In the genomic region with DNA sequence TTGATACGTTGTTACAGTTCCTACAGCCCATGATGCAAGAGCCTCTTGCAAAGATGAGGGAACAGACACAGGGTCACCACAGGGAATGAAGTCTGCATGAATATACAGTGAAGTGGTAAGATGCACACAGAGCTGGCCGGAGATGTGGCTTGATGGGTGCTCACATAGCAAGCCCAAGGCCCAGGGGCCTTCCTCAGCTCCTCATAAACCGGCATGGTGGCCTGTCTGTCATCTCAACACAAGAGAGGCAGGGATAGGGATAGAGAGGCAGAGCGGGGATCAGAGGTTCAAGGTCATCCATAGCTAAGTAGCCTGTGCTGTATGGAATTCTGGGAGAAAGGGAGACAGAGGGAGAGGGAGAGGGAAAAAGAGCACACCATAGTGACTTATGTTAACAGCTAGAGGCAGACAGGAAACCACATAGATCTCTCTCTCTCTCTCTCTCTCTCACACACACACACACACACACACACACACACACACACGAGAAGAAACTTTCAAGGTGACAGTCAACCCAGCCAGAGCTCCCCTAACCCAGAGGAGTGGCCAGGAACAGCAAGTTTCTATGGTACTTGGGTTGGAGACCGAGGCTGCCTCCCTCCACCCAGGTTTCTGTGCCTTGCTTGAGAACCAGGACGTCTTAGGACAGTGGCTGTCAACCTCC, we compare ENCODE assay signal across 11 mouse cellular contexts.
DNase-seq lines count a peak whose midpoint lies in the region; ATAC-seq lines count a peak whose summit lies in the region.
"Had no signal": no experiment of that assay in that cellular context is flagged by ENCODE, and none has a peak within 500 bp of the region (broad histone marks: within the 10 kb centered on the region; RNA-seq: fewer than 3 reads in every experiment).

No protein-coding gene starts in this region.

- ATAC-seq in hindbrain, embryonic 12.5 days (ENCODE audit: low FRiP score): no peak
- no peak for ATAC-seq in hindbrain, embryonic 11.5 days (ENCODE audit: low FRiP score)
- ATAC-seq: intestine, embryonic 15.5 days had no signal

- H3K9me3 ChIP-seq in hindbrain, embryonic 12.5 days (replicated peaks): no peaks in the 10 kb centered on the region
- no peaks in the 10 kb centered on the region for H3K9me3 ChIP-seq in hindbrain, embryonic 11.5 days (ENCODE audit: control insufficient read depth, low read length)
- H3K9me3 ChIP-seq: embryonic facial prominence, embryonic 12.5 days; intestine, embryonic 15.5 days; stomach, embryonic 15.5 days had no signal

- H3K4me2 ChIP-seq in hindbrain, embryonic 12.5 days (replicated peaks): no peak overlapping the region
- H3K4me2 ChIP-seq in hindbrain, embryonic 11.5 days (replicated peaks; ENCODE audit: low read depth, low read length): no peak overlapping the region
- H3K4me2 ChIP-seq: embryonic facial prominence, embryonic 12.5 days; intestine, embryonic 15.5 days; liver, embryonic 11.5 days; stomach, embryonic 15.5 days had no signal

- no peaks in the 10 kb centered on the region for H3K36me3 ChIP-seq in hindbrain, embryonic 12.5 days
- no peaks in the 10 kb centered on the region for H3K36me3 ChIP-seq in hindbrain, embryonic 11.5 days (ENCODE audit: control insufficient read depth, insufficient read depth, low read length)
- H3K36me3 ChIP-seq: embryonic facial prominence, embryonic 12.5 days; intestine, embryonic 15.5 days; stomach, embryonic 15.5 days had no signal

- peak overlapping the region; percentile 55; the same call in 1 of the 2 replicates for H3K27ac ChIP-seq in hindbrain, embryonic 12.5 days
- no peak overlapping the region; the same call in 1 of the 2 replicates for H3K27ac ChIP-seq in hindbrain, embryonic 11.5 days (ENCODE audit: low read depth, low read length)
- H3K27ac ChIP-seq: embryonic facial prominence, embryonic 12.5 days; intestine, embryonic 15.5 days; stomach, embryonic 15.5 days had no signal

- no peak overlapping the region for H3K4me3 ChIP-seq in hindbrain, embryonic 12.5 days
- H3K4me3 ChIP-seq in hindbrain, embryonic 11.5 days (ENCODE audit: low read depth, low read length): no peak overlapping the region
- H3K4me3 ChIP-seq: embryonic facial prominence, embryonic 12.5 days; intestine, embryonic 15.5 days; stomach, embryonic 15.5 days had no signal

- WGBS in hindbrain, embryonic 12.5 days: 77% methylated on average over 7 of the region's 7 CpGs
- WGBS in hindbrain, embryonic 11.5 days: 78% methylated on average over 7 of the region's 7 CpGs

- no peak overlapping the region for H3K9ac ChIP-seq in hindbrain, embryonic 12.5 days
- no peak overlapping the region for H3K9ac ChIP-seq in hindbrain, embryonic 11.5 days (ENCODE audit: low read depth, low read length)
- H3K9ac ChIP-seq: embryonic facial prominence, embryonic 12.5 days; intestine, embryonic 15.5 days; stomach, embryonic 15.5 days had no signal

- peaks cover 54% of the 10 kb centered on the region for H3K4me1 ChIP-seq in hindbrain, embryonic 12.5 days
- H3K4me1 ChIP-seq in hindbrain, embryonic 11.5 days (replicated peaks; ENCODE audit: control insufficient read depth, insufficient read depth, low read length): peaks cover 23% of the 10 kb centered on the region

- intact Hi-C loops in left cerebral cortex, postnatal 10 days (cut with DNase I): no loop called here

- no peak for DNase-seq in hindbrain, embryonic 11.5 days (ENCODE audit: low spot score)
- peak; percentile 72 for DNase-seq in 416B (ENCODE audit: low read depth)
- DNase-seq in CD4-positive helper T cell, adult 2 months (ENCODE audit: low read depth, low spot score): peak; percentile 56
- peak; percentile 39 for DNase-seq in induced T-regulatory cell, adult 2 months (ENCODE audit: low read depth)
- no peak for DNase-seq in lung, postnatal 14 days
- DNase-seq in left cerebral cortex, postnatal 10 days (ENCODE audit: extremely low spot score in 1 of 2, low spot score in 2 of 2): no peak

- 0 out of 2 replicates have a peak, but pooled peaks cover 4% of the 10 kb centered on the region for H3K27me3 ChIP-seq in hindbrain, embryonic 12.5 days
- H3K27me3 ChIP-seq in hindbrain, embryonic 11.5 days (ENCODE audit: control insufficient read depth, insufficient read depth, low read length): no peaks in the 10 kb centered on the region
- H3K27me3 ChIP-seq: embryonic facial prominence, embryonic 12.5 days; intestine, embryonic 15.5 days; stomach, embryonic 15.5 days had no signal

Comparison
In these comparisons a context has a peak if more than half of its experiments do, and no peak if none do; other contexts are left out.
1. DNase-seq: peak in 416B (single experiment), CD4-positive helper T cell, adult 2 months (single experiment) and induced T-regulatory cell, adult 2 months (single experiment); none in hindbrain, embryonic 11.5 days (single experiment), lung, postnatal 14 days (single experiment) and left cerebral cortex, postnatal 10 days (0 of 2).